Mouse (Mus musculus) limb, embryonic 13.5 days (tissue): Measurements from ENCODE around the gene Elmo3. TPM values are rescaled to one million over a fixed set of nuclear protein-coding genes. Genes with fewer than 3 reads are reported as not detected.
A peak's percentile ranks its signal among the peaks of the same experiment; 100 is the strongest.

Experiments used
- ATAC-seq: fragments of 200-750 bp; cut with Nextera tagmentation; 2 replicates; pipeline ENCODE4 v1.8.0; 2017; ENCODE audit warnings: low read depth, moderate number of reproducible peaks, moderate TSS enrichment; ENCODE audit not compliant: low FRiP score
- H3K27ac ChIP-seq: fragments of 300-500 bp; sonication (generic); 2 replicates; pipeline ENCODE4 v1.5.1; 2015; ENCODE audit warnings: inconsistent platforms, mild to moderate bottlenecking, moderate library complexity
- H3K27me3 ChIP-seq: fragments of 300-500 bp; sonication (generic); 2 replicates; pipeline ENCODE4 v1.6.1; 2015; ENCODE audit warnings: mild to moderate bottlenecking, inconsistent platforms
- H3K36me3 ChIP-seq: fragments of 300-500 bp; sonication (generic); 2 replicates; pipeline ENCODE4 v1.6.1; 2015; ENCODE audit warnings: inconsistent platforms, mild to moderate bottlenecking, moderate library complexity
- H3K4me1 ChIP-seq: fragments of 300-500 bp; sonication (generic); 2 replicates; pipeline ENCODE4 v1.6.1; 2015; ENCODE audit warnings: inconsistent platforms
- H3K4me2 ChIP-seq: fragments of 300-500 bp; sonication (generic); replicated peaks from 2 replicates; pipeline ENCODE4 v1.6.1; 2015; ENCODE audit warnings: inconsistent platforms, mild to moderate bottlenecking, moderate library complexity
- H3K4me3 ChIP-seq: fragments of 300-500 bp; sonication (generic); 2 replicates; pipeline ENCODE4 v1.5.1; 2015; ENCODE audit warnings: moderate library complexity, mild to moderate bottlenecking, inconsistent platforms
- H3K9ac ChIP-seq: fragments of 300-500 bp; sonication (generic); 2 replicates; pipeline ENCODE4 v1.6.1; 2015; ENCODE audit warnings: mild to moderate bottlenecking, inconsistent platforms
- H3K9me3 ChIP-seq: fragments of 300-500 bp; sonication (generic); 2 replicates; pipeline ENCODE4 v1.6.1; 2016; ENCODE audit warnings: inconsistent platforms
- WGBS: fragments of 180-500 bp; shearing (Covaris S2); methylation state at CpG from one replicate; pipeline ENCODE4 v1.1.7; 2015; 5-methylcytosine and 5-hydroxymethylcytosine counted together
- polyA plus RNA-seq: library from polyadenylated mRNA; unstranded; fragments of >200 nt; fragmentation: Nextera tagmentation; extraction: Ambion mirVana; gene quantifications from 2 replicates; pipeline ENCODE4 v1.2.1, GENCODE M21; 2015

Elmo3 gene
- polyA plus RNA-seq, 1 experiment from 2014 or later: 3.9 TPM

DNA sequence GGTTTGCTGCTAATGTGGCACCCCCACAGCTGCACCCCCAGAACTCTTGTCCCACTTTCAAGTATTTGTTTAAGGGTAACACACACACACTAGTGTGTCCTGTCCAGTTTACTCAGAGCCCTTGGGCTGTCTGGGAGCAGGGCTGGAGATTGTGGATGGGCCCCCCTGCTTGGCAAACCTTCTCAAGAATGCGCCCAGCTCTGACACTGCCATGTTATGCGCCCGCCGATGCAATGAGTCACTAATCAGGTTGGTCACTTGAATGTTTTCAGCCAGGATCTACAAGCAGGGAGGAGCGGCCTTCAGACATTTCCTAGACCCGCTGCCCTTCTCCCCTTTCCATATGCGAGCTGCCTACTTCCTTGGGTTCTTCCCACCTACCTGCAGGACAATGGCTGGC, 12.9 kb upstream of the Elmo3 start:
- Histone ChIP-seq H3K4me3 (no peak overlapping the region), H3K4me1 (peaks cover 33% of the 10 kb centered on the region), H3K9ac (no peak overlapping the region), H3K27ac (no peak overlapping the region), H3K9me3 (no peaks in the 10 kb centered on the region), H3K4me2 (no peak overlapping the region), H3K36me3 (no peaks in the 10 kb centered on the region), H3K27me3 (peaks cover 28% of the 10 kb centered on the region)
- ATAC-seq: no peak
- WGBS: 80% methylated on average over 7 of the region's 7 CpGs

DNA sequence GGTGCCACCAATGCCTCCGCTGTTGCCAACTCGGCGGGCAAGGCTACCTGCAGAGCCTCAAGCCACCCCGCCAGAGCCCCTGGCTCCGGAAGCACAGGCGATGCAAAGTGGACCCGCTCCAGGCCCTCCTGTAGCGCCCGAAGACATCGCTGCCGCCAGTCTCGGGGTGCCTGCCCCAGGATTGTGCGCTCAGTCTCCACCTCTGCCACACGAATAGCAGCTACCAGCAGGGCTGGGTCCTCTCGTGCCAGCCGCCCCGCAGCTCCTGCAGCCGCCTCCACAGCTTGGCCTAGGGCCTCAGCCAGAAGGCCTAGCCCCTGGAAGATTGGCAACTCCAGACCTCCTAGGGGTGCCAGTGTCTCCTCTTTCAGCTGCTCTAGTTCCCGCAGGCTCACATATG, 12.0 kb upstream of the Elmo3 start:
- H3K9ac ChIP-seq: no peak overlapping the region
- H3K27ac ChIP-seq: no peak overlapping the region
- H3K4me3 ChIP-seq: no peak overlapping the region
- WGBS: 62% methylated on average over 19 of the region's 19 CpGs
- ATAC-seq: no peak
- H3K4me1 ChIP-seq: peaks cover 31% of the 10 kb centered on the region
- H3K9me3 ChIP-seq: no peaks in the 10 kb centered on the region
- H3K27me3 ChIP-seq: peaks cover 28% of the 10 kb centered on the region
- no peak overlapping the region for H3K4me2 ChIP-seq
- no peaks in the 10 kb centered on the region for H3K36me3 ChIP-seq

DNA sequence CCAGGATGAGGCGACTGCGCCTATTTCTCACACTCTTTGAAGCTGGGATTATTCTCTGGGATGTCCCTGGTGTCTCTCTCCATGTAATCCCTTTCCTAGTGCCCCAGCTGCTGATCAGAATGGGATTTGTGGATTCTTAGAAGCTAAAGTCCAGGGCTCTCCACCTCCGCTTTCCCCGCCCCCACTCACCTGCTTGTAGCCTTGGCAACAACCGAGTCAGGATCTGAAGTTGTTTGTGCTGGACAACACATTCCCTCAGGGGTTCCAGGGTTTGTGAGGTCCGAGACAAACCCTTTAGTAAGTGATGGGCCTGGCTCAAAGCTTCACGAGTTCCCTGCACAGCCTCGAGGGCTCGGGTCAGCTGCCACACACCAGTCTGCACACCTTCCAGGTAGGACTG, 10.6 kb upstream of the Elmo3 start:
- peaks cover 10% of the 10 kb centered on the region for H3K36me3 ChIP-seq
- H3K4me2 ChIP-seq: peak overlapping the region; percentile 31; the same call in 1 of the 2 replicates
- ATAC-seq: no peak
- peaks cover 29% of the 10 kb centered on the region for H3K4me1 ChIP-seq
- H3K27ac ChIP-seq: no peak overlapping the region
- H3K4me3 ChIP-seq: 0 out of 2 replicates have a peak overlapping the region, but pooled peaks have one; percentile 11
- peaks cover 26% of the 10 kb centered on the region for H3K27me3 ChIP-seq
- H3K9me3 ChIP-seq: no peaks in the 10 kb centered on the region
- H3K9ac ChIP-seq: peak overlapping the region; percentile 15; the same call in 1 of the 2 replicates
- WGBS: 72% methylated on average over 9 of the region's 9 CpGs

DNA sequence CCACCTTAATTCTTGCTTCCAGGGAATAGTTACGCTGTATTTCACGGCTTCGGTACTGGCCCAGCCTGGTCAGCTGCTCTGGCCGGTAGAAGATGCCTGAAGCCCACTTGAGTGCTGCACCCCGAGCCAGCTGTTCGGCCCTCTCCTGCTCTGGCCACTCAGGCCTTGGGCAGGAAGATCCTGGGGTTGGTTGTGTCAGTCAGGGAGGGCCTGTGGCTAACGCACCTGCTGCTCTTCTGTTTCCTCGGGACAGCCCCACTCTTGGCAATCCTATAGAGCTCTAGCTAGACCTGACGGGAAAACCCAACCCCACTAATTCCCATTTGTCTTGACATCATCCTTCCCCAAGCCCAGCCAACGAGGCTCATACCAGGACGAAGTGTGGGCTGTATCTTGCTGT, 10.1 kb upstream of the Elmo3 start:
- 65% methylated on average over 11 of the region's 11 CpGs for WGBS
- Histone ChIP-seq H3K4me3 (0 out of 2 replicates have a peak overlapping the region, but pooled peaks have one; percentile 11), H3K4me1 (peaks cover 24% of the 10 kb centered on the region), H3K36me3 (peaks cover 15% of the 10 kb centered on the region), H3K9ac (peak overlapping the region; percentile 15; the same call in 1 of the 2 replicates), H3K27ac (no peak overlapping the region), H3K4me2 (peak overlapping the region; percentile 31), H3K9me3 (no peaks in the 10 kb centered on the region), H3K27me3 (peaks cover 21% of the 10 kb centered on the region)
- no peak for ATAC-seq

DNA sequence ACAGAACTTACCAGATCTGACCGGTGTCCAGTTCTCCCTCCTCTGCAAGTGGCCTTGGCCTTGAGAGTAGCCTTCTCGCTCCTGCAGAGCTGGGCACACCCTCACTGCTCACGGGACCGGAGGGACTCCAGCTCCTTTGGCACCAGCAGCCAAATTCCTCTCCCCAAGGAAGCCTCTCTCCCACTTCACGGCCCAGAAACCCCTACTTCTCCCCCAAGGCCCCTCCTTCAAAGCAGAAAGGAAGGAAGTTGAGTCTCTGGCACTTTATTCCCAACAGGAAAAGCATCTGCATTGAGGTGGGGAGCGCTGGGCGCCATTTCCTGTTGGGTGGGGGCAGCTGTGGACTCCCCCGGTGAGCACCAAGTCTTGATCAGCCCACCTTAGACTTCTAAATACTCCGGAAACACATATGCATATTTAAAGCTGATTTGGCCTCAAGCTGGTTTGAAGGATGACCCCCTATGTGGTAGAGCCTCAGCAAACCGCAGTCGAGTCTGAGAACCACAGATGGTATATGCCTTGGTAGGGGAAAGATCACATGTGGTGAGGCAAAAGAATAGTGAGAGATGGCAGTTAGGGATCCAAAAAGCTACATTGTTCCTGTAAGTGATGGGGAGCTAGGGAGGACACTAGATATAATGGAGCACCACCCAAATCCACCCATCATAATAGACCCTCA, 9.4 kb upstream of the Elmo3 start, which contains the start of gene Exoc3l:
Exoc3l (minus strand) TSS at position 207 of the 679 bp plus-strand sequence.
- 62% methylated on average over 11 of the region's 11 CpGs for WGBS
- Histone ChIP-seq H3K9me3 (no peaks in the 10 kb centered on the region), H3K27ac (peak within 1 kb of the TSS; percentile 48; the same call in 1 of the 2 replicates), H3K36me3 (peaks cover 22% of the 10 kb centered on the region), H3K4me1 (peaks cover 18% of the 10 kb centered on the region), H3K27me3 (peaks cover 15% of the 10 kb centered on the region), H3K4me3 (peak within 1 kb of the TSS; percentile 98), H3K4me2 (peak within 1 kb of the TSS; percentile 97), H3K9ac (peak within 1 kb of the TSS; percentile 15; the same call in 1 of the 2 replicates)
- no peak for ATAC-seq

DNA sequence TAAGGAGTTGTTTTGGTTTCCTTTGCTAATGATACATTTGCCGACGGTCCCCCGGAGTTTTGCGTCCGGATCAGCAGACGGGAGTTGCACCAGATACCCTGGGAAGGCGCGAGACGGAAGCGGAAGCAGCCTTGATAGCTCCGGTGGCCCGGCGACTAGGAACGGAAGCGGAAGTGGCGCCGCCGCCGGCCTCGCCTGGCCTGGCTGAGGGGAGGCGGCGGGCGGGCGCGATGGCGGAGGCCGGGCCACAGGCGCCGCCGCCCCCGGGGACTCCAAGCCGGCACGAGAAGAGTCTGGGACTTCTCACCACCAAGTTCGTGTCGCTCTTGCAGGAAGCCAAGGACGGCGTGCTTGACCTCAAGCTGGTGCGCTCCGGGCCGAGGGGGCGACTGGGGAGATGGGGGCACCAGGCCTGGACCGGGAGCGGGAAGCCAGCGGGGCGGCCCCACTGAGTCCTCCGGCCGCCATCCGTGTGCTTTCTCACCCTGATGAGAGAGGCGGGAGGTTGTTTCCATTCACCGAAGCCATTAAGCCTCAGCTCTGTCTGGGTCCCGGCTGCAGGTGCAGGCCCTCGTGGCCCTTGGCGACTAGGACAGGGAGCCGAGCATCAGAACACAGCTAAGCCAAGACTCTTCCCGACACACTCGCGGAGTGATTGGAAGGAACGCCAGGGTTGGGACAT, 7.7 kb upstream of the Elmo3 start, which contains the start of gene E2f4:
E2f4 (plus strand) TSS at position 153 of the 682 bp plus-strand sequence.
- peak; percentile 90 for ATAC-seq
- Histone ChIP-seq H3K4me3 (peak within 1 kb of the TSS; percentile 98), H3K27ac (peak within 1 kb of the TSS; percentile 58), H3K4me2 (peak within 1 kb of the TSS; percentile 97), H3K36me3 (peaks cover 39% of the 10 kb centered on the region), H3K27me3 (peaks cover 15% of the 10 kb centered on the region), H3K4me1 (peaks cover 18% of the 10 kb centered on the region), H3K9me3 (no peaks in the 10 kb centered on the region), H3K9ac (peak within 1 kb of the TSS; percentile 94)
- WGBS: under 1% methylated on average over 58 of the region's 58 CpGs

DNA sequence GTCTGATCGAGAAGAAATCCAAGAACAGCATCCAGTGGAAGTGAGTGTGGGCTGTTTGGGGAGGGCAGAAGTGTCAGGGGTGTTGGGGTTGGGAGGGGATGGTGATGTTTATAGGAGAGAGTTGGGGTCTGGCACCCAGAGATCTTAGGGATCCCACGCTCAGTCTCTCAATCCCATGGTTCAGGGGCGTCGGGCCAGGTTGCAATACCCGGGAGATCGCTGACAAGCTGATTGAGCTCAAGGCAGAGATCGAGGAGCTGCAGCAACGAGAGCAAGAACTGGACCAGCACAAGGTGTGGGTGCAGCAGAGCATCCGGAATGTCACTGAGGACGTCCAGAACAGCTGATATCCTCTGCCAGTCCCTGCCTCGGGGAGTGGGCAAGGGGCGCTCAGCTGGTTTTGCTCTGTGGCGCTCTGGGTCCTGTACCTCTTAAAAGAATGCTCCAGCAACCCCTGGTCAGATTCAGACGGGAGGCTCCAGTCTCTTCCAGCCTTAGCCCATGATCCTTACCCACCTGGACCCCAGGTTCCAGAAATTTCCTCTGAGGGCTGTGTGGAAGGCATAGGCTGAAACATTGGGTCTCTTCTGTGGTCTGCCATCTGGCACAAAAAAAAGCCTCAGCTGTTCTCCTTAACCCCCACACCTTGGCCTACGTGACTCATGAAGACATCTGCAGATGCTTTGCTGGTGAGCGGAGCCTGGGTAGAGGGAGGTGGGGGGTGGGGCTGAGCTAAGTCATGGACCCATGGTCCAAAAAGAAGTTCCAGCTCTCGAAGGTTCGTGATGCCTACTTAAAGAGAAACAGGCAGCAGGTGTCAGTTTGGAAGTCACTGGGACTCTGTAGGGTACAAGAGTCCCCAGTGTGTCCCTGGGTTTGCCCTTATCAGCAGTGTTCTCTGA, 6.8 kb upstream of the Elmo3 start:
- Histone ChIP-seq H3K9me3 (no peaks in the 10 kb centered on the region), H3K36me3 (peaks cover 46% of the 10 kb centered on the region), H3K27ac (0 out of 2 replicates have a peak overlapping the region, but pooled peaks have one; percentile 58), H3K4me2 (peak overlapping the region; percentile 97), H3K4me3 (peak overlapping the region; percentile 98), H3K9ac (peak overlapping the region; percentile 94), H3K4me1 (peaks cover 18% of the 10 kb centered on the region), H3K27me3 (peaks cover 5% of the 10 kb centered on the region; the same call in 1 of the 2 replicates)
- ATAC-seq: no peak
- 58% methylated on average over 18 of the region's 18 CpGs for WGBS

DNA sequence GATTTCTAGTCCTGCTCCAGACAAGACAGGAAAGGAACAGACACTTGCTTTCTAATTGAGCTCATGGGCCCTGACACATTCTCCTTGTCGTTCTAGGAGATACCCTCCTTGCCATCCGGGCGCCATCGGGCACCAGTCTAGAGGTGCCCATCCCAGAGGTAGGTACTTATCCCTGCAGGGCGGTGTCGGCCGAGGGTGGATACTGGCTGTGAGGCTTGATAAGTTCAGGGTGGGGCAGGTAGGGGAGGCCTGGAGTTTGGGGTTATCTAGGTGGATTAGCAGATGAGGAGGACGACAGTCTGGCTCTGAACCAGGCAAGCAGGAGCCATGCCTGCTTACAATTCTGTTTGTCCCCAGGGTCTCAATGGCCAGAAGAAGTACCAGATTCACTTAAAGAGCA, 5.4 kb upstream of the Elmo3 start:
- H3K36me3 ChIP-seq: peaks cover 59% of the 10 kb centered on the region
- WGBS: 95% methylated on average over 8 of the region's 8 CpGs

DNA sequence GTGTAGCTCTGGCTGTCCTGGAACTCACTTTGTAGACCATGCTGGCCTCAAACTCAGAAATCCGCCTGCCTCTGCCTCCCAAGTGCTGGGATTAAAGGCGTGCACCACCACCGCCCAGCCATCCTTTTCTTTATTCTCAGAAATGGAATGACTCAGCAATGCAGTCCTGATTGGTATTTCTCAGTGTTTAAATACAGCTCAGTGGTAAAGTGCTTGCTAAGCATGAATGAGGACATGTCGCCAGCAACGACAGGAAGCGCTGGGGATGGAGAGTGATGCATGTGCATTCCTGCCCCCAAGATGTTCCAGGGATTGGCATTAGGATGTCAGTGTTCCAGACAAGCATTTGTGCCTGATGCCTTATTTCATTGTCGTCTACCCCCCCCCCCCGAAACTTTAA, 2.0 kb upstream of the Elmo3 start:
- Histone ChIP-seq H3K27me3 (no peaks in the 10 kb centered on the region), H3K36me3 (peaks cover 78% of the 10 kb centered on the region), H3K4me2 (no peak overlapping the region), H3K4me3 (no peak overlapping the region), H3K27ac (no peak overlapping the region), H3K9ac (no peak overlapping the region), H3K4me1 (peaks cover 32% of the 10 kb centered on the region), H3K9me3 (no peaks in the 10 kb centered on the region)
- no peak for ATAC-seq
- 90% methylated on average over 8 of the region's 8 CpGs for WGBS

More for the DNA sequence above, 5.4 kb upstream of the Elmo3 start:
- no peak for ATAC-seq
- H3K27ac ChIP-seq: no peak overlapping the region
- H3K4me2 ChIP-seq: no peak overlapping the region
- H3K9me3 ChIP-seq: no peaks in the 10 kb centered on the region
- no peaks in the 10 kb centered on the region; the same call in 1 of the 2 replicates for H3K27me3 ChIP-seq
- H3K9ac ChIP-seq: no peak overlapping the region
- H3K4me1 ChIP-seq: peaks cover 26% of the 10 kb centered on the region
- no peak overlapping the region for H3K4me3 ChIP-seq

DNA sequence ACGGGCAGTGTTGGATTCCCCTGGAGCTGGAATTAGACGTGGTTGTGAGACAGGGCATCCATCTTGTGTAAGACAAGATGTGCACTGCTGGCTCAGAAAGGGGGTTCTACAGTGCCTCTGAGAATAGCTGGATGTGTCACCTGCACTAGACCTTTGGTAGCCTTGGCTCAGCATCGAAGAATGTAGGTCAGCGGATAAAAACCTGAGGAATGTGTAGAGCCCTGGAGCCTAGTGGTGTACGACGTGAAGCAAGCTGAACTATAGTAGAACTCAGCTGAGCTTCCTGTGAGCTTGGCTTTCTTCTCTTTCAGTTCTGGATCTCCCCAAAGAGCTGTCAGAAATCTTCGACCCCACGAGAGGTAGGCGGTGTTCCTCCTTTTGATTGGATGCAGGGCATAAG, 1.5 kb upstream of the Elmo3 start:
- 86% methylated on average over 9 of the region's 9 CpGs for WGBS
- Histone ChIP-seq H3K9ac (no peak overlapping the region), H3K4me3 (no peak overlapping the region), H3K27me3 (no peaks in the 10 kb centered on the region), H3K9me3 (no peaks in the 10 kb centered on the region), H3K4me2 (no peak overlapping the region), H3K36me3 (peaks cover 79% of the 10 kb centered on the region), H3K27ac (no peak overlapping the region), H3K4me1 (peaks cover 27% of the 10 kb centered on the region)
- no peak for ATAC-seq

DNA sequence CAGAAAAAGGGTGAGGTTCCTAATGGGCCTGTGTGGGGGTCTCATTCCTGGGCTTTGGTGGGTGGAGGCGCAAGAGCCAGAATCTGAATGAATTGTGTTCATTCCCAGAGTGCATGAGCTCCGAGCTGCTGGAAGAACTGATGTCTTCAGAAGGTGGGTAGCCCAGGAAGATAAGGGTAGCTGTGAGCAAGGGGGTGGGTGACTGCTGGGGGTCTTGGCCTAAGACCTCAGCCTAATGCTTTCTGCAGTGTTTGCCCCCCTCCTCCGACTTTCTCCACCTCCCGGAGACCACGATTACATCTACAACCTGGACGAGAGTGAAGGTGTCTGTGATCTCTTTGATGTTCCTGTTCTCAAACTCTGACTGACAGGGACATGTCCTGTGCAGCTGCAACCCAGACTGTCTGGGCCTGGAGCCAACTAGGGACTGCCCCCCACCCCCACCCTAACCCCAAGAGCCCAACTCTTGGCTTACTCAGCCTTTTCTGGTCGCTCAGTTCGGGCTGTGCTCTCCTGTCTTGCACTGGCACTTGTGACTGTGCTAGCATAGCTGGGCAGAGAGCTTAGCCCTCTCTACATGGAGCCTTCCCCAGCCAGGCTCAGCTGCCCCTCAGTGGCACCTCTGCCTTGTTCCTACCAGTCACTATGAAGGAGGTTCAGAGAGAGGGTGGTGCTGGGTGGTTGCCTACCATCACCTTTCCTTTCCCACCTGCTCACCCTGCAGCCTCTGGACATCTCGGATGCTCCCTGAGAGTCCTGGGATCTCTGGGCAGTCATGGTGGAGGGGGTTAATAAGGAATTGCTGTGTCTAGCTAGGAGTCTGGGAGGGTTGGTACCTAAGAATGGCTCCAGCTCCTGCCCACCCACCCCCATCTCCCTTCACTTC, 833 bp upstream of the Elmo3 start:
- ATAC-seq: peak; percentile 34; the same call in 1 of the 2 replicates
- Histone ChIP-seq H3K27ac (peak overlapping the region; percentile 39; the same call in 1 of the 2 replicates), H3K36me3 (peaks cover 82% of the 10 kb centered on the region), H3K4me3 (no peak overlapping the region), H3K4me1 (peaks cover 24% of the 10 kb centered on the region), H3K27me3 (no peaks in the 10 kb centered on the region), H3K9me3 (no peaks in the 10 kb centered on the region), H3K9ac (no peak overlapping the region; the same call in 1 of the 2 replicates), H3K4me2 (0 out of 2 replicates have a peak overlapping the region, but pooled peaks have one; percentile 72)
- WGBS: 63% methylated on average over 9 of the region's 9 CpGs
